Mouse (Mus musculus) lung, postnatal 0 days (tissue): ENCODE results near the gene Wwp2. TPM values are rescaled to one million over a fixed set of nuclear protein-coding genes. Genes with fewer than 3 reads are reported as not detected.

Experiments used
- ATAC-seq: fragments of 200-750 bp; cut with Nextera tagmentation; 2 replicates; pipeline ENCODE4 v1.8.0; 2017; ENCODE audit warnings: moderate library complexity
- DNase-seq: peaks from one replicate; pipeline ENCODE4 v3.0.0-alpha.2; 2016; ENCODE audit warnings: low spot score
- H3K27ac ChIP-seq: fragments of 300-500 bp; sonication (generic); 2 replicates; pipeline ENCODE4 v1.5.1; 2014; ENCODE audit warnings: antibody characterized with exemption, mild to moderate bottlenecking, low read length, mixed read lengths
- H3K27me3 ChIP-seq: fragments of 300-500 bp; sonication (generic); replicated peaks from 2 replicates; pipeline ENCODE4 v1.6.1; 2014; ENCODE audit warnings: low read length, mixed read lengths; ENCODE audit not compliant: insufficient read depth
- H3K36me3 ChIP-seq: fragments of 300-500 bp; sonication (generic); 2 replicates; pipeline ENCODE4 v1.6.1; 2014; ENCODE audit warnings: low read length, mixed read lengths; ENCODE audit not compliant: insufficient read depth
- H3K4me1 ChIP-seq: fragments of 300-500 bp; sonication (generic); 2 replicates; pipeline ENCODE4 v1.6.1; 2014; ENCODE audit warnings: antibody characterized with exemption, low read depth, low read length, mixed read lengths; ENCODE audit not compliant: insufficient read depth
- H3K4me2 ChIP-seq: fragments of 300-500 bp; sonication (generic); replicated peaks from 2 replicates; pipeline ENCODE4 v1.6.1; 2014; ENCODE audit warnings: low read depth, mild to moderate bottlenecking, low read length, moderate library complexity, mixed read lengths
- H3K4me3 ChIP-seq: fragments of 300-500 bp; sonication (generic); 2 replicates; pipeline ENCODE4 v1.5.1; 2014; ENCODE audit warnings: low read depth, low read length
- H3K9ac ChIP-seq: fragments of 300-500 bp; sonication (generic); replicated peaks from 2 replicates; pipeline ENCODE4 v1.6.1; 2014; ENCODE audit warnings: low read depth, mild to moderate bottlenecking
- H3K9me3 ChIP-seq: fragments of 300-500 bp; sonication (generic); 2 replicates; pipeline ENCODE4 v1.6.1; 2016; ENCODE audit warnings: low read length, mixed read lengths
- CTCF ChIP-seq: IDR thresholded peaks from 2 replicates; pipeline ENCODE4 v1.5.1; 2016; ENCODE audit warnings: antibody characterized with exemption, mild to moderate bottlenecking
- EP300 ChIP-seq: IDR thresholded peaks from 2 replicates; pipeline ENCODE4 v1.6.1; 2016; ENCODE audit warnings: antibody characterized with exemption, mild to moderate bottlenecking, control low read depth
- WGBS: fragments of 180-500 bp; shearing (Covaris S2); extraction: QIAGEN DNeasy Blood & Tissue Kit; methylation state at CpG from one replicate; pipeline ENCODE4 v1.1.7; 2014; 5-methylcytosine and 5-hydroxymethylcytosine counted together
- polyA plus RNA-seq: library from polyadenylated mRNA; unstranded; fragments of >200 nt; fragmentation: Nextera tagmentation; extraction: Ambion mirVana; gene quantifications from 2 replicates; pipeline ENCODE4 v1.2.1, GENCODE M21; 2015

Wwp2 gene
- polyA plus RNA-seq, 1 experiment from 2014 or later = 27.3 TPM

GRCm38 (mm10) chr8:107544651-107545174, 108.5 kb downstream of the Wwp2 start:
- TF ChIP-seq CTCF = no peak
- TF ChIP-seq EP300 = no peak
- no peak overlapping the region for H3K4me2 ChIP-seq
- H3K36me3 ChIP-seq = peaks cover under 1% of the 10 kb centered on the region; the same call in 1 of the 2 replicates
- H3K27ac ChIP-seq = no peak overlapping the region
- ATAC-seq = peak; percentile 51
- no peak overlapping the region for H3K9ac ChIP-seq
- no peaks in the 10 kb centered on the region; the same call in 1 of the 2 replicates for H3K4me1 ChIP-seq
- WGBS = 38% methylated on average over 10 of the region's 10 CpGs
- DNase-seq = peak; percentile 44
- no peaks in the 10 kb centered on the region for H3K9me3 ChIP-seq
- H3K27me3 ChIP-seq = no peaks in the 10 kb centered on the region
- no peak overlapping the region for H3K4me3 ChIP-seq

GRCm38 (mm10) chr8:107545621-107546152, 109.5 kb downstream of the Wwp2 start:
- no peaks in the 10 kb centered on the region for H3K9me3 ChIP-seq
- no peak for DNase-seq
- H3K36me3 ChIP-seq = peaks cover 5% of the 10 kb centered on the region; the same call in 1 of the 2 replicates
- no peak overlapping the region for H3K4me3 ChIP-seq
- no peak overlapping the region for H3K27ac ChIP-seq
- TF ChIP-seq CTCF = no peak
- TF ChIP-seq EP300 = no peak
- no peak overlapping the region for H3K9ac ChIP-seq
- 75% methylated on average over 11 of the region's 11 CpGs for WGBS
- H3K4me2 ChIP-seq = no peak overlapping the region
- H3K4me1 ChIP-seq = no peaks in the 10 kb centered on the region; the same call in 1 of the 2 replicates
- no peaks in the 10 kb centered on the region for H3K27me3 ChIP-seq
- ATAC-seq = no peak

DNA sequence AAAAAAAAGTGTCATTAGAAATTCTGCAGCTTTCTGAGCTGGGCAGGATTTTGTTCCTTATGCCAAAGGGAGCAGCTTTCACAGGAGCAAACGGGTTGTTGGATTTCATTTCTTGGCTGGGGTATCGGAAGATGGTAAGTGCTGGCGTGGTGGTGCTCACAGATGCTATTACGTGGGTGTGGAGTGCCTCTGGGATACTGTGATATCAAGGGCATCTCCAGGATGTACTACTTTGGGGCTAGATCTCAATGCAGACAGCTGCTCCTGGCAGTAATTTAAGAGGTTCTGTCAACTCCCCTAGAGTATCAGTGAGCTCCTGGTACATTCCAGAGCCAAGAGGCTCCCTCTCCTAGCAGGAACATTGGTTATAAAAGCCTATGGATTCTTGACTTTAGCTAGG, 110.0 kb downstream of the Wwp2 start:
- Histone ChIP-seq H3K4me1 (no peaks in the 10 kb centered on the region; the same call in 1 of the 2 replicates), H3K4me3 (no peak overlapping the region), H3K4me2 (no peak overlapping the region), H3K9ac (no peak overlapping the region), H3K27me3 (no peaks in the 10 kb centered on the region), H3K36me3 (peaks cover 5% of the 10 kb centered on the region; the same call in 1 of the 2 replicates), H3K9me3 (no peaks in the 10 kb centered on the region), H3K27ac (no peak overlapping the region)
- DNase-seq = no peak
- no peak for ATAC-seq
- no peak for TF ChIP-seq CTCF
- TF ChIP-seq EP300 = no peak
- WGBS = 57% methylated on average over 4 of the region's 4 CpGs

DNA sequence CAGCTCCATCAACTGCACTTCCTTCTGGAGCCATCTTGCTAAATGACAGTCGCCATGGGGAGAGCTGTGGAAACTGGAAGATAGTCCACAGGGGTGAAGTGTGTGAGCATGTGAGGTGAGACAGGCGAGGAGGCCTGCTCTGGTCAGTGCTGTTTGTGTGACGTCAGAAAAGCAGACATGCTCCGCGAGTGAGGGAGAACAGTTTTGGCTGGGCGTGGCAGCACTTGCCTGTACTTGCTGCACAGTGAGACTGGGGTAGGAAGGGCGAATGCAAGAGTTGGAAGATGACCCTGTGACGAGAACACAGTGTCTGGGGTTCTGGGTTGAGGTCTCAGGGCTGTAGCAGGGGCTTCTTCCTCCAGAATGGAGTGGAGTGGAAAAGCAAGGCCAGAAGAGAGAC, 110.7 kb downstream of the Wwp2 start:
- H3K27ac ChIP-seq = no peak overlapping the region
- peaks cover 5% of the 10 kb centered on the region; the same call in 1 of the 2 replicates for H3K36me3 ChIP-seq
- H3K4me3 ChIP-seq = no peak overlapping the region
- TF ChIP-seq EP300 (no peak), CTCF (no peak)
- DNase-seq = no peak
- H3K9me3 ChIP-seq = no peaks in the 10 kb centered on the region
- WGBS = 59% methylated on average over 8 of the region's 8 CpGs
- no peaks in the 10 kb centered on the region for H3K27me3 ChIP-seq
- no peak overlapping the region for H3K4me2 ChIP-seq
- H3K9ac ChIP-seq = no peak overlapping the region
- peak; percentile 39; the same call in 1 of the 2 replicates for ATAC-seq
- H3K4me1 ChIP-seq = no peaks in the 10 kb centered on the region; the same call in 1 of the 2 replicates

DNA sequence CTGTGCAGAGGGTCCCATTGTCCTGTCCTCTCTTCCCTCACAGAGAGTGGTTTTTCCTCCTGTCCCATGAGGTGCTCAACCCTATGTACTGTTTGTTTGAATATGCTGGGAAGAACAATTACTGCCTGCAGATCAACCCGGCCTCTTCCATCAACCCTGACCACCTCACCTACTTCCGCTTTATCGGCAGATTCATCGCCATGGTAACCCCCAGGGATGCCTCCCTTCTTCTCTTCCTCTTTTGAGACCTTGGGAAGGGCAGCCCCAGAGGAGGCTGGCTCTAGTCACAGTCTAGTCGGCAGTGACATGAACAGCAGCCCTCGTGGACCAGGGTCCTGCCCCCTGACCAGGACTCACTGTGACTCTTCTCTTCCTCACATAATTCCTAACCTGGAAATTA, 116.1 kb downstream of the Wwp2 start:
- no peak for TF ChIP-seq EP300
- TF ChIP-seq CTCF = no peak
- H3K27ac ChIP-seq = no peak overlapping the region
- 43% methylated on average over 6 of the region's 6 CpGs for WGBS
- H3K9me3 ChIP-seq = no peaks in the 10 kb centered on the region
- H3K4me3 ChIP-seq = no peak overlapping the region
- DNase-seq = no peak
- H3K4me2 ChIP-seq = no peak overlapping the region
- no peaks in the 10 kb centered on the region for H3K27me3 ChIP-seq
- H3K9ac ChIP-seq = no peak overlapping the region
- no peak for ATAC-seq
- peaks cover 16% of the 10 kb centered on the region for H3K36me3 ChIP-seq
- no peaks in the 10 kb centered on the region for H3K4me1 ChIP-seq

- no peak overlapping the region for H3K4me2 ChIP-seq
- no peaks in the 10 kb centered on the region for H3K27me3 ChIP-seq
- ATAC-seq = no peak
- H3K4me3 ChIP-seq = no peak overlapping the region
- H3K9ac ChIP-seq = no peak overlapping the region
- no peak overlapping the region for H3K27ac ChIP-seq
- no peak for TF ChIP-seq EP300
- TF ChIP-seq CTCF = no peak
- H3K36me3 ChIP-seq = peaks cover 11% of the 10 kb centered on the region
- no peaks in the 10 kb centered on the region for H3K9me3 ChIP-seq
- no peak for DNase-seq
- H3K4me1 ChIP-seq = no peaks in the 10 kb centered on the region
- WGBS = 89% methylated on average over 10 of the region's 10 CpGs
These were observed 119.1 kb downstream of the Wwp2 start for GRCm38 (mm10) chr8:107555231-107555630.
